Mouse (Mus musculus) megakaryocyte-erythroid progenitor cell, adult 5 weeks (primary cell): Measurements from ENCODE around the gene Tek. TPM values are rescaled to one million over a fixed set of nuclear protein-coding genes. Genes with fewer than 3 reads are reported as not detected.

Source experiments
- polyA plus RNA-seq: library from polyadenylated mRNA; stranded (reverse); fragments of >175 nt; gene quantifications from 2 replicates; pipeline ENCODE4 v1.2.3, GENCODE M21; 2012

Gene Tek
- 0.74 and 0.96 TPM in 2 replicates for polyA plus RNA-seq

GRCm38 (mm10) chr4:94738838-94739731 is at the start of gene Tek:
Tek (plus strand) TSS chr4:94739289.

Other genes with a start within 250 kb of the Tek start
- not detected in 2 replicates for gene Gm10306, start 182.7 kb upstream of the Tek start, polyA plus RNA-seq
- 2.8 and 3.5 TPM in 2 replicates for gene Caap1, start 182.5 kb upstream of the Tek start, polyA plus RNA-seq
- 40.9 and 54.4 TPM in 2 replicates for gene Plaa, start 136.0 kb upstream of the Tek start, polyA plus RNA-seq
- gene Ift74, start 124.8 kb upstream of the Tek start, polyA plus RNA-seq: 1.8 and 1.9 TPM in 2 replicates
- gene Lrrc19, start 89.1 kb upstream of the Tek start, polyA plus RNA-seq: not detected in 2 replicates
- gene Eqtn, start 189.6 kb downstream of the Tek start, polyA plus RNA-seq: not detected in 2 replicates
- 2.0 and 2.8 TPM in 2 replicates for gene Mysm1, start 239.8 kb downstream of the Tek start, polyA plus RNA-seq